ENCODE assay signal across 13 mouse cellular contexts in genomic region chr2:163880891-163881290, GRCm38 (mm10). TPM values are rescaled to one million over a fixed set of nuclear protein-coding genes. Genes with fewer than 3 reads are reported as not detected.
DNase-seq lines count a peak whose midpoint lies in the region; ATAC-seq and TF ChIP-seq lines count a peak whose summit lies in the region.
"Had no signal": no experiment of that assay in that cellular context is flagged by ENCODE, and none has a peak within 500 bp of the region (broad histone marks: within the 10 kb centered on the region; RNA-seq: fewer than 3 reads in every experiment).

No protein-coding gene starts in this region.

- no peaks in the 10 kb centered on the region for H3K4me1 ChIP-seq in heart, embryonic 16.5 days (ENCODE audit: control insufficient read depth, insufficient read depth, low read length)
- H3K4me1 ChIP-seq in cerebellum, adult 2 months (ENCODE audit: control insufficient read depth, insufficient read depth, low read length): peaks cover 42% of the 10 kb centered on the region
- H3K4me1 ChIP-seq in forebrain, embryonic 14.5 days (ENCODE audit: control insufficient read depth, insufficient read depth, low read length): peaks cover 3% of the 10 kb centered on the region; the same call in 1 of the 2 replicates
- H3K4me1 ChIP-seq: neural tube, embryonic 12.5 days had no signal

- H3K9me3 ChIP-seq in heart, embryonic 16.5 days (replicated peaks; ENCODE audit: control insufficient read depth, low read length): no peaks in the 10 kb centered on the region
- H3K9me3 ChIP-seq in forebrain, embryonic 14.5 days (replicated peaks; ENCODE audit: control insufficient read depth, low read length): no peaks in the 10 kb centered on the region
- H3K9me3 ChIP-seq: neural tube, embryonic 12.5 days had no signal

- ATAC-seq in heart, embryonic 16.5 days (replicated peaks; ENCODE audit: extremely low read depth, insufficient read depth, low FRiP score): peak; percentile 53; the same call in 1 of the 2 replicates
- ATAC-seq in forebrain, embryonic 14.5 days: no peak
- ATAC-seq: forebrain, postnatal 0 days had no signal

- no peak for TF ChIP-seq CTCF in cerebellum, adult 2 months (IDR thresholded peaks at IDR 0.05; ENCODE audit: borderline replicate concordance, insufficient read depth, low read depth, low read length)

- no peak for TF ChIP-seq POLR2A in cerebellum, adult 2 months (IDR thresholded peaks at IDR 0.05; ENCODE audit: borderline replicate concordance, insufficient read depth, low read length)

- no peak overlapping the region for H3K4me2 ChIP-seq in heart, embryonic 16.5 days (ENCODE audit: low read depth, low read length)
- no peak overlapping the region for H3K4me2 ChIP-seq in forebrain, embryonic 14.5 days (ENCODE audit: low read length)
- H3K4me2 ChIP-seq: neural tube, embryonic 12.5 days had no signal

- H3K27me3 ChIP-seq in heart, embryonic 16.5 days (ENCODE audit: control insufficient read depth, insufficient read depth, low read length): 0 out of 2 replicates have a peak, but pooled peaks cover 4% of the 10 kb centered on the region
- no peaks in the 10 kb centered on the region for H3K27me3 ChIP-seq in cerebellum, adult 2 months (ENCODE audit: control insufficient read depth, insufficient read depth, low read length)
- H3K27me3 ChIP-seq in forebrain, embryonic 14.5 days (replicated peaks; ENCODE audit: control insufficient read depth, insufficient read depth, low read length): no peaks in the 10 kb centered on the region
- H3K27me3 ChIP-seq: neural tube, embryonic 12.5 days had no signal

- no peak overlapping the region for H3K4me3 ChIP-seq in heart, embryonic 16.5 days (ENCODE audit: low read length)
- no peak overlapping the region for H3K4me3 ChIP-seq in cerebellum, adult 2 months (replicated peaks; ENCODE audit: insufficient read depth, low read depth, low read length)
- no peak overlapping the region for H3K4me3 ChIP-seq in forebrain, embryonic 14.5 days (ENCODE audit: low read depth, low read length)
- H3K4me3 ChIP-seq: neural tube, embryonic 12.5 days had no signal

- DNase-seq in heart, adult 9 months (ENCODE audit: low spot score in 2 of 2): no peak
- DNase-seq in NIH3T3 (ENCODE audit: low read depth): peak; percentile 21
- DNase-seq in cerebellum, adult 2 months: peak; percentile 78 to 81
- DNase-seq in kidney, postnatal 14 days: peak; percentile 36
- no peak for DNase-seq in embryo, embryonic 11 days
- no peak for DNase-seq in left cerebral cortex, postnatal 14 days (ENCODE audit: low spot score in 2 of 2)
- DNase-seq in forebrain, embryonic 14.5 days (ENCODE audit: low spot score): no peak
- DNase-seq: forebrain, postnatal 0 days had no signal

- WGBS in heart, embryonic 16.5 days: 50% methylated on average over 6 of the region's 6 CpGs
- 13% methylated on average over 6 of the region's 6 CpGs for WGBS in cerebellum, adult 2 months
- 83% methylated on average over 6 of the region's 6 CpGs for WGBS in forebrain, embryonic 14.5 days

- H3K9ac ChIP-seq in heart, embryonic 16.5 days (ENCODE audit: low read length): no peak overlapping the region
- no peak overlapping the region for H3K9ac ChIP-seq in forebrain, embryonic 14.5 days (ENCODE audit: low read length)
- H3K9ac ChIP-seq: forebrain, postnatal 0 days; neural tube, embryonic 12.5 days had no signal

- no peak overlapping the region for H3K27ac ChIP-seq in heart, embryonic 16.5 days (ENCODE audit: low read length)
- no peak overlapping the region for H3K27ac ChIP-seq in cerebellum, adult 2 months (ENCODE audit: insufficient read depth, low read length)
- H3K27ac ChIP-seq in forebrain, embryonic 14.5 days (ENCODE audit: low read depth, low read length): no peak overlapping the region
- H3K27ac ChIP-seq: neural tube, embryonic 12.5 days had no signal

- intact Hi-C loops in left cerebral cortex, postnatal 14 days (cut with DNase I): no loop called here

- no peaks in the 10 kb centered on the region for H3K36me3 ChIP-seq in heart, embryonic 16.5 days (ENCODE audit: control insufficient read depth, insufficient read depth)
- H3K36me3 ChIP-seq in forebrain, embryonic 14.5 days (ENCODE audit: control insufficient read depth, insufficient read depth, low read length): no peaks in the 10 kb centered on the region
- H3K36me3 ChIP-seq: neural tube, embryonic 12.5 days had no signal

RNA-seq across cellular contexts. Expression of gene Kcnk15, which starts 27.4 kb away (rescaled TPM):
- polyA plus RNA-seq in heart, embryonic 16.5 days (2015; fragmentation: Nextera tagmentation; extraction: Ambion mirVana): not detected in 2 replicates
- polyA plus RNA-seq in cerebellum, adult 2 months (2012; rRNA removed): 0.60 and 0.79 TPM in 2 replicates
- not detected for total RNA-seq in left cerebral cortex, postnatal 14 days (2021)
- not detected in 2 replicates for polyA plus RNA-seq in forebrain, embryonic 14.5 days (2014; fragmentation: Nextera tagmentation; extraction: Ambion mirVana)
- polyA plus RNA-seq: forebrain, postnatal 0 days; hindbrain, embryonic 11.5 days; liver, embryonic 16.5 days; stomach, embryonic 14.5 days had no signal

RNA-seq across cellular contexts. Expression of gene Rims4, which starts 37.6 kb away (rescaled TPM):
- 0.12 and 0.31 TPM in 2 replicates for polyA plus RNA-seq in heart, embryonic 16.5 days (2015; fragmentation: Nextera tagmentation; extraction: Ambion mirVana)
- polyA plus RNA-seq in cerebellum, adult 2 months (2012; rRNA removed): 30.3 and 35.1 TPM in 2 replicates
- total RNA-seq in left cerebral cortex, postnatal 14 days (2021): 100 to 1,000 TPM; 111 to 125 TPM
- polyA plus RNA-seq in forebrain, embryonic 14.5 days (2014; fragmentation: Nextera tagmentation; extraction: Ambion mirVana): 1.7 and 2.3 TPM in 2 replicates

Comparison
In these comparisons a context has a peak if more than half of its experiments do, and no peak if none do; other contexts are left out.
1. DNase-seq: peak in NIH3T3 (single experiment), cerebellum, adult 2 months (2 of 2) and kidney, postnatal 14 days (single experiment); none in heart, adult 9 months (0 of 2), embryo, embryonic 11 days (single experiment), left cerebral cortex, postnatal 14 days (0 of 2) and forebrain, embryonic 14.5 days (single experiment).